In genomic region chr6:128807021-128807420, GRCm38 (mm10) we compare ENCODE assay signal across 14 mouse cellular contexts. TPM values are rescaled to one million over a fixed set of nuclear protein-coding genes. Genes with fewer than 3 reads are reported as not detected.
A peak's percentile ranks its signal among the peaks of the same experiment; 100 is the strongest.
DNase-seq lines count a peak whose midpoint lies in the region; ATAC-seq and TF ChIP-seq lines count a peak whose summit lies in the region.
"Had no signal": no experiment of that assay in that cellular context is flagged by ENCODE, and none has a peak within 500 bp of the region (broad histone marks: within the 10 kb centered on the region; RNA-seq: fewer than 3 reads in every experiment).

No protein-coding gene starts in this region.

- H3K36me3 ChIP-seq in intestine, postnatal 0 days (ENCODE audit: control insufficient read depth, insufficient read depth), result no peaks in the 10 kb centered on the region
- H3K36me3 ChIP-seq in intestine, embryonic 16.5 days (ENCODE audit: control insufficient read depth, insufficient read depth, low read length), result no peaks in the 10 kb centered on the region
- H3K36me3 ChIP-seq in midbrain, embryonic 11.5 days (ENCODE audit: control insufficient read depth, insufficient read depth, low read length), result no peaks in the 10 kb centered on the region
- no peaks in the 10 kb centered on the region for H3K36me3 ChIP-seq in midbrain, embryonic 16.5 days (ENCODE audit: control insufficient read depth, insufficient read depth, low read length)
- H3K36me3 ChIP-seq: neural tube, embryonic 12.5 days had no signal

- no peak overlapping the region for H3K4me2 ChIP-seq in intestine, postnatal 0 days (replicated peaks; ENCODE audit: low read depth)
- H3K4me2 ChIP-seq in intestine, embryonic 16.5 days (ENCODE audit: low read depth, low read length), result no peak overlapping the region
- H3K4me2 ChIP-seq in midbrain, embryonic 11.5 days, result no peak overlapping the region
- no peak overlapping the region for H3K4me2 ChIP-seq in midbrain, embryonic 16.5 days (ENCODE audit: low read length)
- H3K4me2 ChIP-seq: neural tube, embryonic 12.5 days had no signal

- H3K4me3 ChIP-seq in intestine, postnatal 0 days (ENCODE audit: low read depth, low read length), result no peak overlapping the region
- no peak overlapping the region for H3K4me3 ChIP-seq in intestine, embryonic 16.5 days (ENCODE audit: low read length)
- H3K4me3 ChIP-seq in midbrain, embryonic 11.5 days (ENCODE audit: low read depth, low read length), result no peak overlapping the region
- no peak overlapping the region for H3K4me3 ChIP-seq in midbrain, embryonic 16.5 days (ENCODE audit: low read depth, low read length)
- H3K4me3 ChIP-seq: neural tube, embryonic 12.5 days had no signal

- 72% methylated on average over 3 of the region's 3 CpGs for WGBS in intestine, postnatal 0 days
- WGBS in intestine, embryonic 16.5 days, result 72% methylated on average over 3 of the region's 3 CpGs
- 73% methylated on average over 3 of the region's 3 CpGs for WGBS in midbrain, embryonic 11.5 days
- 71% methylated on average over 3 of the region's 3 CpGs for WGBS in midbrain, embryonic 16.5 days

- no peaks in the 10 kb centered on the region for H3K27me3 ChIP-seq in intestine, postnatal 0 days (replicated peaks; ENCODE audit: control insufficient read depth, insufficient read depth, low read length)
- H3K27me3 ChIP-seq in intestine, embryonic 16.5 days (replicated peaks; ENCODE audit: control insufficient read depth, insufficient read depth, low read length), result no peaks in the 10 kb centered on the region
- H3K27me3 ChIP-seq in midbrain, embryonic 11.5 days (ENCODE audit: control insufficient read depth, insufficient read depth, low read length), result no peaks in the 10 kb centered on the region
- no peaks in the 10 kb centered on the region for H3K27me3 ChIP-seq in midbrain, embryonic 16.5 days (ENCODE audit: control insufficient read depth, insufficient read depth, low read depth, low read length)
- H3K27me3 ChIP-seq: neural tube, embryonic 12.5 days had no signal

- no peak for ATAC-seq in CD4-positive, CD25-positive, alpha-beta regulatory T cell, adult 4 months
- ATAC-seq in intestine, postnatal 0 days, result no peak
- no peak for ATAC-seq in intestine, embryonic 16.5 days
- ATAC-seq in midbrain, embryonic 11.5 days (ENCODE audit: low FRiP score), result no peak
- ATAC-seq in midbrain, embryonic 16.5 days, result no peak

- no peak overlapping the region for H3K9ac ChIP-seq in intestine, postnatal 0 days (ENCODE audit: low read depth, low read length)
- no peak overlapping the region for H3K9ac ChIP-seq in intestine, embryonic 16.5 days (ENCODE audit: low read depth, low read length)
- no peak overlapping the region for H3K9ac ChIP-seq in midbrain, embryonic 11.5 days (ENCODE audit: low read length)
- H3K9ac ChIP-seq in midbrain, embryonic 16.5 days (ENCODE audit: low read depth, low read length), result no peak overlapping the region
- H3K9ac ChIP-seq: neural tube, embryonic 12.5 days had no signal

- peak; percentile 54 for TF ChIP-seq CTCF in intestine, postnatal 0 days (IDR thresholded peaks at IDR 0.05; ENCODE audit: low read depth)

- no peak overlapping the region for H3K27ac ChIP-seq in intestine, postnatal 0 days (ENCODE audit: low read depth, low read length)
- H3K27ac ChIP-seq in intestine, embryonic 16.5 days (ENCODE audit: low read length), result no peak overlapping the region
- H3K27ac ChIP-seq in midbrain, embryonic 11.5 days (ENCODE audit: low read depth, low read length), result no peak overlapping the region
- no peak overlapping the region for H3K27ac ChIP-seq in midbrain, embryonic 16.5 days (ENCODE audit: low read length)
- H3K27ac ChIP-seq: neural tube, embryonic 12.5 days had no signal

- DNase-seq in CD4-positive, CD25-positive, alpha-beta regulatory T cell, adult 2 months (ENCODE audit: low read depth, low spot score), result peak; percentile 80
- peak; percentile 86 for DNase-seq in midbrain, embryonic 11.5 days (ENCODE audit: low spot score, missing footprints)
- DNase-seq in naive thymus-derived CD4-positive, alpha-beta T cell, adult 2 months (ENCODE audit: low read depth), result peak; percentile 80
- DNase-seq in ovary, adult 18-20 months (ENCODE audit: low spot score), result no peak
- DNase-seq: gastrocnemius, postnatal 14 days; heart, postnatal 36 days; kidney, postnatal 10 days; right cerebral cortex, postnatal 25 days had no signal

- H3K9me3 ChIP-seq in intestine, postnatal 0 days (ENCODE audit: control insufficient read depth), result no peaks in the 10 kb centered on the region
- H3K9me3 ChIP-seq in intestine, embryonic 16.5 days (ENCODE audit: control insufficient read depth, low read length), result no peaks in the 10 kb centered on the region
- H3K9me3 ChIP-seq in midbrain, embryonic 11.5 days (ENCODE audit: control insufficient read depth, low read length), result no peaks in the 10 kb centered on the region
- H3K9me3 ChIP-seq in midbrain, embryonic 16.5 days (replicated peaks; ENCODE audit: control insufficient read depth, low read length, poor library complexity, severe bottlenecking), result no peaks in the 10 kb centered on the region
- H3K9me3 ChIP-seq: neural tube, embryonic 12.5 days had no signal

- no peaks in the 10 kb centered on the region for H3K4me1 ChIP-seq in intestine, postnatal 0 days (replicated peaks; ENCODE audit: control insufficient read depth, insufficient read depth, low read length)
- no peaks in the 10 kb centered on the region for H3K4me1 ChIP-seq in intestine, embryonic 16.5 days (ENCODE audit: control insufficient read depth, insufficient read depth, low read length)
- no peaks in the 10 kb centered on the region for H3K4me1 ChIP-seq in midbrain, embryonic 11.5 days (ENCODE audit: control insufficient read depth, insufficient read depth, low read length)
- H3K4me1 ChIP-seq in midbrain, embryonic 16.5 days (ENCODE audit: control insufficient read depth, insufficient read depth, low read length), result no peaks in the 10 kb centered on the region
- H3K4me1 ChIP-seq: neural tube, embryonic 12.5 days had no signal

RNA-seq across cellular contexts. Expression of gene Klrb1c, which starts 18.0 kb away (rescaled TPM):
- polyA plus RNA-seq in CD4-positive, CD25-positive, alpha-beta regulatory T cell, adult 4 months (2017; shearing (Covaris generic)), result 1 to 10 TPM; 2.5 to 3.5 TPM
- polyA plus RNA-seq in intestine, postnatal 0 days (2015; fragmentation: Nextera tagmentation; extraction: Ambion mirVana), result 0.21 and 0.27 TPM in 2 replicates
- 0.13 and 0.38 TPM in 2 replicates for polyA plus RNA-seq in intestine, embryonic 16.5 days (2015; fragmentation: Nextera tagmentation; extraction: Ambion mirVana)
- polyA plus RNA-seq in midbrain, embryonic 11.5 days (2014; fragmentation: Nextera tagmentation; extraction: Ambion mirVana), result 0.08 TPM in 1 of 2 replicates, not detected in the other
- not detected in 2 replicates for polyA plus RNA-seq in midbrain, embryonic 16.5 days (2015; fragmentation: Nextera tagmentation; extraction: Ambion mirVana)
- polyA plus RNA-seq: neural tube, embryonic 12.5 days had no signal

RNA-seq across cellular contexts. Expression of gene Gm44511, which starts 19.1 kb away (rescaled TPM):
- not detected for polyA plus RNA-seq in CD4-positive, CD25-positive, alpha-beta regulatory T cell, adult 4 months (2017; shearing (Covaris generic))
- polyA plus RNA-seq in intestine, postnatal 0 days (2015; fragmentation: Nextera tagmentation; extraction: Ambion mirVana), result 0.25 TPM in 1 of 2 replicates, not detected in the other
- 0.38 TPM in 1 of 2 replicates, not detected in the other for polyA plus RNA-seq in intestine, embryonic 16.5 days (2015; fragmentation: Nextera tagmentation; extraction: Ambion mirVana)
- not detected in 2 replicates for polyA plus RNA-seq in midbrain, embryonic 11.5 days (2014; fragmentation: Nextera tagmentation; extraction: Ambion mirVana)
- polyA plus RNA-seq in midbrain, embryonic 16.5 days (2015; fragmentation: Nextera tagmentation; extraction: Ambion mirVana), result not detected in 2 replicates
- polyA plus RNA-seq: neural tube, embryonic 12.5 days; testis, adult 2 months had no signal

RNA-seq across cellular contexts. Expression of gene Klrb1b, which starts 19.1 kb away (rescaled TPM):
- polyA plus RNA-seq in CD4-positive, CD25-positive, alpha-beta regulatory T cell, adult 4 months (2017; shearing (Covaris generic)), result not detected
- 0.35 and 0.80 TPM in 2 replicates for polyA plus RNA-seq in intestine, postnatal 0 days (2015; fragmentation: Nextera tagmentation; extraction: Ambion mirVana)
- 1.1 and 1.4 TPM in 2 replicates for polyA plus RNA-seq in intestine, embryonic 16.5 days (2015; fragmentation: Nextera tagmentation; extraction: Ambion mirVana)
- polyA plus RNA-seq in midbrain, embryonic 11.5 days (2014; fragmentation: Nextera tagmentation; extraction: Ambion mirVana), result not detected in 2 replicates
- polyA plus RNA-seq in midbrain, embryonic 16.5 days (2015; fragmentation: Nextera tagmentation; extraction: Ambion mirVana), result not detected in 2 replicates
- polyA plus RNA-seq: neural tube, embryonic 12.5 days; testis, adult 2 months had no signal
